Mouse (Mus musculus) liver, embryonic 12.5 days (tissue): Measurements from ENCODE around the gene Smarca5. TPM values are rescaled to one million over a fixed set of nuclear protein-coding genes. Genes with fewer than 3 reads are reported as not detected.

ENCODE experiments used
- ATAC-seq: fragments of 200-750 bp; cut with Nextera tagmentation; 2 replicates; pipeline ENCODE4 v1.8.0; 2017; ENCODE audit warnings: moderate number of reproducible peaks, mild to moderate bottlenecking, moderate library complexity
- H3K27ac ChIP-seq: fragments of 300-500 bp; sonication (generic); 2 replicates; pipeline ENCODE4 v1.5.1; 2016; ENCODE audit warnings: mild to moderate bottlenecking
- H3K27me3 ChIP-seq: fragments of 300-500 bp; sonication (generic); replicated peaks from 2 replicates; pipeline ENCODE4 v1.6.1; 2016; ENCODE audit warnings: mild to moderate bottlenecking, moderate library complexity
- H3K36me3 ChIP-seq: fragments of 300-500 bp; sonication (generic); 2 replicates; pipeline ENCODE4 v1.6.1; 2016; ENCODE audit warnings: mild to moderate bottlenecking, moderate library complexity
- H3K4me1 ChIP-seq: fragments of 300-500 bp; sonication (generic); 2 replicates; pipeline ENCODE4 v1.6.1; 2016
- H3K4me2 ChIP-seq: fragments of 300-500 bp; sonication (generic); 2 replicates; pipeline ENCODE4 v1.6.1; 2016; ENCODE audit warnings: mild to moderate bottlenecking, moderate library complexity
- H3K4me3 ChIP-seq: fragments of 300-500 bp; sonication (generic); 2 replicates; pipeline ENCODE4 v1.5.1; 2016; ENCODE audit warnings: mild to moderate bottlenecking, moderate library complexity
- H3K9ac ChIP-seq: fragments of 300-500 bp; sonication (generic); 2 replicates; pipeline ENCODE4 v1.6.1; 2016; ENCODE audit warnings: mild to moderate bottlenecking, moderate library complexity
- H3K9me3 ChIP-seq: fragments of 300-500 bp; sonication (generic); replicated peaks from 2 replicates; pipeline ENCODE4 v1.6.1; 2016; ENCODE audit warnings: mild to moderate bottlenecking, moderate library complexity
- WGBS: fragments of 180-500 bp; shearing (Covaris S2); methylation state at CpG from one replicate; pipeline ENCODE4 v1.1.7; 2016; ENCODE audit not compliant: insufficient replicate concordance; 5-methylcytosine and 5-hydroxymethylcytosine counted together
- polyA plus RNA-seq: library from polyadenylated mRNA; unstranded; fragments of >200 nt; fragmentation: Nextera tagmentation; extraction: Ambion mirVana; gene quantifications from 2 replicates; pipeline ENCODE4 v1.2.1, GENCODE M21; 2016

The Smarca5 gene
- polyA plus RNA-seq, 1 experiment from 2014 or later: 98.2 TPM

- Histone ChIP-seq H3K27ac (peak overlapping the region; percentile 43), H3K36me3 (no peaks in the 10 kb centered on the region), H3K27me3 (no peaks in the 10 kb centered on the region), H3K4me1 (peaks cover 42% of the 10 kb centered on the region), H3K4me2 (no peak overlapping the region), H3K4me3 (no peak overlapping the region), H3K9ac (0 out of 2 replicates have a peak overlapping the region, but pooled peaks have one; percentile 39), H3K9me3 (no peaks in the 10 kb centered on the region)
- 10% methylated on average over 4 of the region's 4 CpGs for WGBS
- ATAC-seq: peak; percentile 53; the same call in 1 of the 2 replicates
Measured at GRCm38 (mm10) chr8:80657639-80658038, 81.7 kb downstream of the Smarca5 start.

Other genes with a start within 250 kb of the Smarca5 start
- gene Gypa, start 245.7 kb downstream of the Smarca5 start, polyA plus RNA-seq: 495 and 540 TPM in 2 replicates
- gene Frem3, start 128.4 kb downstream of the Smarca5 start, polyA plus RNA-seq: 0.13 and 0.14 TPM in 2 replicates
- 13.1 and 14.6 TPM in 2 replicates for gene Gab1, start 141.0 kb upstream of the Smarca5 start, polyA plus RNA-seq